Mouse (Mus musculus): Measurements from ENCODE around the gene Cd69. TPM values are rescaled to one million over a fixed set of nuclear protein-coding genes. Genes with fewer than 3 reads are reported as not detected.
A peak's percentile ranks its signal among the peaks of the same experiment; 100 is the strongest.

The Cd69 gene
- total RNA-seq, 2 experiments from 2014 or later, result not detected

GRCm38 (mm10) chr6:129248243-129248642 is 27.0 kb downstream of the Cd69 start:
- DNase-seq (ENCODE audit: low spot score in 2 of 2), result no peak

DNA sequence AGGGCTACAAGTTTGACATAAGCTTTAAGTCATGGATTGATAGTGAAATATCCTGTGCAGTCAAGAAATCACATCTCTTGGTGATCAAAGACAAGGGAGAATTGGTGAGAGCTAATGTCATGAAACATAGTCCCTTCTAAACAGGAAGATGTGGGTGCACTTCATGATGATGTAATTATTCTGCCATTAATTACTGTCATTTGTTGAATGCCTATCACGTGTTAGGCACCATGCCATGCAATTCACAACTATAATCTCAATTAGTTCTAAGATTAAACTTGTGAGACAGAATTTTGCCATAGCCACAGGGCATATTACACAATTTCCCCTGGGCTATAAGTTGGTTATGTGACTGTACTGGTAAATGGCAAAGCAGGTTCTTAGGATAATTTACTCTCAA is 28.2 kb downstream of the Cd69 start:
- DNase-seq (ENCODE audit: low spot score in 2 of 2), result no peak

GRCm38 (mm10) chr6:129245793-129246192 is 29.4 kb downstream of the Cd69 start:
- DNase-seq (ENCODE audit: low spot score in 2 of 2), result no peak

DNA sequence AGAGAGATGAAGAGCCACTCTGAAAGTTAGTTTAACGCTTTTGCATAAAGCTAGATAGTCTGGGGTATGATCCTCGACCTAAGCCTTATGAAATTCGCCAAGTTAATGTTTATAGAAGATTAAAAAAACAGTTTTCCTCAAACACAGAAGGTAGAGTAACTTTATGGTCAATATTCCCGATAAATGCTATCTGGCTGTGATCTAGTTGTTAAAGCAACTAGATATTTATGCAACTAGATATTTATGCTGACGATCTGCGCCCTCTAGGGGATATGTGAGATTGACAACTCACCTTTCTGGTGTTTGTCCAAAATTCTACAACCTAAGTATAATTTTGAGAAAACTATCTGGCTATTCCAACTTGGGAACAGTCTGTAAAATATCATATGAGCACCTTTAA is 33.3 kb downstream of the Cd69 start:
- no peak for DNase-seq (ENCODE audit: low spot score in 2 of 2)

- no peak for DNase-seq (ENCODE audit: low spot score in 2 of 2)
Measured at GRCm38 (mm10) chr6:129241471-129241870, 33.8 kb downstream of the Cd69 start.

- no peak for DNase-seq (ENCODE audit: low spot score in 2 of 2)
Measured at GRCm38 (mm10) chr6:129239564-129240248, 35.5 kb downstream of the Cd69 start.

DNA sequence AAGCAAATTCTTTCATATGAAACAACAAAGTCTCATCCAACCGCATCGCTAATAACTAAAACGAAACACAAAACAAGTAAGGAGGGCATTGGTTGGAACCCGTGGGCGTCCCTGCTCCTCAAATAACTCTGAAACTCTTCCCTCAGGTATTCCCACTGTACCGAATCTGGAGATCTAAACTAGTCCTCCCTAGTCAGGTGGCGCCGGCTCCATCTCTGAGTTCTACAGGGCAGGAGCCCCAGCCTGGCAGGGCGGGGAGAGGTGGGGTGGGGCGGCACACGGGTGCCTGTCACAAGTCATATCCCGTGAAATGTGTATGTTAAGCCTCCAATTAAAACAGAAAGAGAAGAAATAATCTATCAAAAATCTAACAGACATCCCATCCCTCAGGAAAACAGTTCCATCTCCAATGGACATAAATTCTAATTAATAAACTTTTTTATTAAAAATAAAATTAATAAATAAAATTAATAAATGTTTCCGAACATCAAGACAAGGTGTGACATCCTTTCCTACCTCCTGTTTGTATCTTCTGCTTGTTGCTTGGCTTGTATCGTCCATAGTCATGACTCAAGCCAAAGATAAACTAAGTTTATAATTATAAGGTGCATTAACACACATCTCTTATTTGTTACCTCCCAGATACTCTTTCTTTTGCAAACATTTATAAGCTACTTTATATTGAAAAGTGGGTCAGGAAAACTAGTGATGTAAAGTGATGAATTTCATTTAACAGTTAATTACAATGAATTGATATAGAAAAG is 36.8 kb downstream of the Cd69 start:
- DNase-seq (ENCODE audit: low spot score in 2 of 2), result peak in 1 of 2 experiments; percentile 34

DNA sequence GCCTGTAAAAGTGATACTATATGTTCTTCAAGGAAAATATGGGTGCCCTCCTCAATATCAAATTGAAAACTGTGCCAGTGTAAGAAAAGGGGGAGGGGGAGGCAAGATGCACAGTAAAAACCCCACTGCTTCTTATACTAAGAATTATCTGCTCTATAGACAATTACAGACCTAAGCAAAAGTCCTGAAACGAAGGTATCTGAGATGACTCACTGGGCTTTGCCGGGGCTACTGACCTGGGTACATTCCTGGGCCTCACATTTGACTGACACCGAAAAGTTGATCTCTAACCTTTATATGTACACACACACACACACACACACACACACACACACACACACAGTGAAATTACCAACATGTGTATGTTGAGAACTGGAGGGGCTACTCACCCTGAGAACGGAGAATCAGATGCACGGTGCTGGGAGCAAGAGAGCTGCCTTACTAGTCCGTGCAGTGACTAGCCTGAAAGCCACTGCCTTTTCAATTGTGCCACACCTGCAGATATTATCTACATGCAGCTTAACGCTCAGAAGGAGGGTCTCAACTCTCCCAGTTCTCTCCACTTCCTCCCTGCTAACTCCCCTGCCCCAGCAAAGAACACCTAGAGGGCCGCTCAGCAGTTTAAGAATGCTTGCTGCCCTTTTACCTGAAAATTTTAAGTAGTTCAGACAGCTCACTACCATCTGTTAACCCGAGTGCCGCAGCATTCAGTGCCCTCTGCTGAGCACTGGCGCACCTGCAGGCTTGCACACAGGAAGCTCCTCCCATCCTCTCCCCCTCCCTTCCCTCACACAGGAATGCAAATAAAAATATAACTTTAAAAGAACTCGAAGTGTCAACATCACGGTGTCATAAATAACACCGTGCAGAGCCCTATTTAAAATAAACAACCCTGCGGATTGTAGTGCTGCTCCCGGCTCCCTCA is 37.6 kb downstream of the Cd69 start:
- DNase-seq (ENCODE audit: low spot score in 2 of 2), result peak; percentile 72 to 81

DNA sequence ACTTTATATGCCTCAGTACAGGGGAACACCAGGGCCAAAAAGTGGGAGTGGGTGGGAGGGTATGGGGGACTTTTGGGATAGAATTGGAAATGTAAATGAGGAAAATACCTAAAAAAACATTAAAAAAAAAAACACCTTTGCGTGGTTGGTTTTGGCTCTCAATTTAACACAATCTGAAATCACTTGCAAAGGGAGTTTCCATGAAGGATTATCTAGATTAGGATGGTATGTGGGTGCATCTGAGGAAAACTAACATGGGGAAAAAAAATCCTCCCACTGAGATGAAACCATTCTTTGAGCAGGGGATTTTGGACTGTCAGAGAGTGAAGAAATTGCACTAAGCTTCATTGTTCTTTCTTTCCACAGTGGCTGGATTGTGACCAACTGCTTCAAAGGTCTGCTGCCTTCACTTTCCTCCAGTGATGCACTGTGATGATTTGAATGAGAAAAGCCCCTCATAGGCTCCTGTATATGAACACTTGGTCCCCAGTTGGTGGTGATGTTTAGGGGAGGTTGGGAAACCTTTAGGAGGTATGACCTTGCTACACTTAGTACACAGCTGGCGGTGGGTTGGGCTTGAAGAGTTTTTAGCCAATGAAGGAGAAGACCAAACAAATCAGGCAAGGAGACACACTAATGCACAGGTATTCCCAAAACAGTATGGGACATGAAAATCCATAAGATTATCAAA is 38.4 kb downstream of the Cd69 start:
- no peak for DNase-seq (ENCODE audit: low spot score in 2 of 2)

DNA sequence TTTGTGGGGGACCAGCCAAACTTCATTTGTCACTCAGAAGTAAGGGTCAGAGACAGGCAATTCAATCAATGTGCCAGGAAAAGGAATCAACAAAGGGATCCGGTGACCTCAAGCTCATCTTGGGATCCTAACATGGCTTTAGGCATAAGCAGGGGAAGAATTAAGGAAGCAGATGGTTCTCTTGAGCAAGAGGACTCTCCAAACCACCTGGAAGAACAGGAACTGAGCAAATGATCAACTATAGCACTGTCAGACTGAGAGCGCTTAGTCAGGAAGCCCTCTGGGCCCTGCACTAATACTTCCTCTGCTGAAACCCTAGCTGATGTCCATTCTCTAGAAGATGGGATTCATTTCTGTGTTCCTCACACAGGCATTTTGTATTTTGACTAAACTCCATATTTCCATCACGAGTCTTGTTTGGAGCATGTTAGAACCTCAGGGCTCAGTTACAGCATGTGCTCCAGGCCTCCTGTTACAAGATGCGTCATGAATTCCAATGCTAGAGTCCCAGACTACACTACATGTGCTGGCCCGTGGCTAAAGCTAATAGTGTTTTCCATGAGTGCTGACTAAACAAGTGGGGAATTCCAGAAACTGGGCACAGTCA is 39.3 kb downstream of the Cd69 start:
- DNase-seq (ENCODE audit: low spot score in 2 of 2), result no peak

DNA sequence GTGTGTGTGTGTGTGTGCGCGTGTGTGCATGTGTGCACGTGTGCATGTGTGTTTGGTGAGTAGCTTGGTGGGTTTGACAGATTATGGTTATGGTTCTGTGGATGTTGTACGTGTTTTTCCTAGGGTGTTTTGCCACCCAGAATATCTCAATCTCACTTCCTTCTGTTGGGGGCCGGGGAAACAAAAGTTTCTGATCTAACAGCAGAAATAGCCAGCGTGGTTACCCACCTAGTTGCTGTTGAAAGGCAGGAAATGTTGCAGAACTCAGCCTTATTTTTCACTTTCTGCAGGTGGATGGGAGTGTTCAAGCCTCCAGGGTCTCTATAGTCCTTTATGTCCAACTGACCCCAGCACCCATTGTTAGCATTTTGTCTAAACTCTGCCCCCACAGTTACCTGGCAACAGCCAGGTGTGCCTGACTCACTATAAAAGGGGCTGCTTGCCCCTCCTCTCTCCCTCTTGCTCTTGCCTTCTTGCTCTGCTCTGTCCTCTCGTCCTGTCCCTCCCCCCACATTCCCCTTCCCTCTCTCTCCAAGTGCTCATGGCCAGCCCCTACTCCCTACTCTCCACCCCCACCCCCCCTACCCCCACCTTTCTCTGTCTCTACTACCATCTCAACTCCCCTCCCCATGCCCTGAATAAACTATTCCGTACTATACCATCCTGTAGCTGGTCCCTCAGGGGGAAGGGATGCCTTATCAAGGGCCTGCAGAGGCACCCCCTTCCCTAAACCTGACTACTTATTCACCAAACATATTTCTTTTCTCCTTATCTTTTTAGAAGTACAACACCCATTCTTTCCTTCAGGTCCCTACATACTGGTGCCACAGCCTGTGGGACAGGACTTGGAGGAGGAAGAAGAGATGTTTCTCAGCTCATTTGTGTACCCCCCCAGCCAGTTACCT is 40.5 kb downstream of the Cd69 start:
- no peak for DNase-seq (ENCODE audit: low spot score in 2 of 2)

- no peak for DNase-seq (ENCODE audit: low spot score in 2 of 2)
Measured at GRCm38 (mm10) chr6:129233955-129234369, 41.3 kb downstream of the Cd69 start.

DNA sequence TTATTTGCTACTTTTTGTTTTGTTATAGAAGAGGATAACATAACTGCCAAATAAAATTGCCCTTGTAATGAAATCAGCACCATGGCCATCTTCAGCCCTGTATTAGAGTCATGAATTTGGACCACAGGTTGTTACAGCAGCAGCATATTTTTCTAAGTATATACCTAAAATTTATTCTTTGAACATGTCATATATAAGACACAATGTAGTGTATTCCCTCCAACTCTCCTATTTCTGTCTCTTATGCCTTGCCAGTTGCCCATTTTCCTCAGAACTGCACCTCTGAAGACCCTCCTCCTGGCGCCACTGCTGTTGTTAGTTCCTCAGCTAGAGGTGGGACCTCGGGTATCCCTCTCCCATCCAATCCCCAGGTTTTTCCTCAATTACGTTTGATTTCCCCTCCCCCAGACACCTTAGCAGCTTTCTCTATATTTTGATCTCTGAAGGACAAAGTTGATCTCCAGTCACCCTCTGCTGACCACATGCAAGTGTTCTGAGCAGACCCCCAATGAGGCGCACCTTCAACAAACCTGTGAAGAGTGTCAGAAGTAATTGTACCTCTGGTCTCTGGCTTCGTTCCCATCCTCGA is 41.8 kb downstream of the Cd69 start:
- DNase-seq (ENCODE audit: low spot score in 2 of 2), result no peak

DNA sequence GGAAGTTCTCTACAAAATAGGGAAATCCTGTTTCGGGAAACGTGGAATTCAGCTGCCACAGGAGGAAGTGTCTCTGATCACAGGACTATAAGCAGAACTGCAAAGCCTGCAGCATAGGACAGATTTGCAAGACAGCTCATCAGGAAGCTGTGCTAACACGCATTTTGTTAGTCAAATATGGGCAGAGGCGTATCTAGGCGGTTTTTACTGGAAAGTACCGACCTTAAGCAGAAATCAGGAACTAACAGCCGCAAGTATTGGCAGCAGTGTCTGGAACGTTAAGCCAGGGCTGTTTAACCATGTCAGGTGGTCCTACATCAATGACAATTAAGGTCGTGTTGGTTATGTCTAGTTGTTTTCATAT is 42.4 kb downstream of the Cd69 start:
- peak in 1 of 2 experiments; percentile 13 for DNase-seq (ENCODE audit: low spot score in 2 of 2)

DNA sequence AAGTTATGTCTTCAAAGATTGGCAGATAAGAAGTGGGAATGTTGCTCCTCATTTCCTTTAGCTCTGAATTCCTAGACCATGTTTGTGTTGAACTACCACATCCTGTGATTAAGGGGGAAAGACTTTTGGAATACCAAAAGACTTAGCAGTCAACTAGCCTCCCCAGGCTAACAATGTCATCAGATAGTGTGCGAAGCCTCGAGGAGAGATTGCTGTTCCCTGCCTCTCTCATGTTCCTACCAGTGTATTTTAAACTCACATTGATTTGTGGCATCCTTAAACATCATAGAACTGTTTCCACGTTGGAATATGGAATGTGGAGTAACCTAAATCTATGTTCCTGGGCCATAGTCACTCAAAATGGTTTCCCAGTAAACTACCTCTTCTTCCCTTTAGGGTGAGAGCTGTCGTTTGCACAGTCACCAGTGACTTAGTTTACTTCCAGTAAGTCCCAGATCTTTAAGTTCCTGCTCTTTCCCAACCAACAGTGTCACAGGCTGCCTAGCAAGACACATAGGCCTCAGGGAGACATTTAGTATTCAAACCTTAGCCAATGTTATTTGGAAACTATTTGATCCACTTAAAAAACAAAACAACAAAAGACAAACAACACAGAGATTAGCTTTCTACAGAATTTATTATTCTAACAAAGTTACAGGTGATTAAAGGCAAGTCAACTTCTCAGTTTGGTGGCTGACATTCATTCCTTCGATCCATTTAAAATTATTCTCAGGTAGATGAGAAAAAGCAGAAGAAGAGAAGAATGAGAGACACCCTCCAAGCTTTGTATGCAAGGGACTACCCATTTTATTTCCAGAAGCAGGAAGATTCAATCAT is 43.0 kb downstream of the Cd69 start:
- no peak for DNase-seq (ENCODE audit: low spot score in 2 of 2)

- DNase-seq (ENCODE audit: low spot score in 2 of 2), result no peak
Measured at GRCm38 (mm10) chr6:129229774-129230578, 45.3 kb downstream of the Cd69 start.

GRCm38 (mm10) chr6:129228935-129229773 is 46.1 kb downstream of the Cd69 start:
- DNase-seq (ENCODE audit: low spot score in 2 of 2), result no peak

All from layer of hippocampus, postnatal 10 days (tissue).